8 mouse cellular contexts compared by ENCODE assay signal in genomic region chr1:175692246-175692996, GRCm38 (mm10). TPM values are rescaled to one million over a fixed set of nuclear protein-coding genes. Genes with fewer than 3 reads are reported as not detected.
A peak's percentile ranks its signal among the peaks of the same experiment; 100 is the strongest.
DNase-seq lines count a peak whose midpoint lies in the region; ATAC-seq lines count a peak whose summit lies in the region.

TSS of gene Opn3 (minus strand) at chr1:175692776.
TSS of gene Chml (minus strand) at chr1:175692901.

- peak within 1 kb of the TSS; percentile 82 for H3K27ac ChIP-seq in hindbrain, embryonic 11.5 days (ENCODE audit: low read depth, low read length)

- H3K27me3 ChIP-seq in hindbrain, embryonic 11.5 days (ENCODE audit: control insufficient read depth, insufficient read depth, low read length): no peaks in the 10 kb centered on the region

- H3K4me3 ChIP-seq in hindbrain, embryonic 11.5 days (ENCODE audit: low read depth, low read length): peak within 1 kb of the TSS; percentile 83

- no peaks in the 10 kb centered on the region for H3K9me3 ChIP-seq in hindbrain, embryonic 11.5 days (ENCODE audit: control insufficient read depth, low read length)

- ATAC-seq in hindbrain, embryonic 11.5 days (ENCODE audit: low FRiP score): peak; percentile 97

- H3K4me2 ChIP-seq in hindbrain, embryonic 11.5 days (replicated peaks; ENCODE audit: low read depth, low read length): peak within 1 kb of the TSS; percentile 75

- H3K9ac ChIP-seq in hindbrain, embryonic 11.5 days (ENCODE audit: low read depth, low read length): peak within 1 kb of the TSS; percentile 92

- under 1% methylated on average over 65 of the region's 73 CpGs for WGBS in hindbrain, embryonic 11.5 days

- H3K36me3 ChIP-seq in hindbrain, embryonic 11.5 days (ENCODE audit: control insufficient read depth, insufficient read depth, low read length): no peaks in the 10 kb centered on the region; the same call in 1 of the 2 replicates

- H3K4me1 ChIP-seq in hindbrain, embryonic 11.5 days (replicated peaks; ENCODE audit: control insufficient read depth, insufficient read depth, low read length): 0 out of 2 replicates have a peak, but pooled peaks cover 3% of the 10 kb centered on the region

- peak; percentile 100 for DNase-seq in Muller cell, postnatal 12 days (ENCODE audit: inconsistent ontology term)
- peak; percentile 98 for DNase-seq in cerebellum, adult 9-11 months
- peak; percentile 96 to 97 for DNase-seq in frontal cortex, adult 2 months (ENCODE audit: extremely low spot score in 1 of 2, low spot score in 1 of 2)
- DNase-seq in hindbrain, embryonic 11.5 days (ENCODE audit: low spot score): peak; percentile 99
- peak; percentile 97 for DNase-seq in layer of hippocampus, postnatal 10 days (ENCODE audit: low spot score in 2 of 2)
- DNase-seq in lung, postnatal 10 days: peak; percentile 99
- peak; percentile 99 for DNase-seq in ovary, postnatal 36 days (ENCODE audit: low spot score)
- DNase-seq in thymus, postnatal 25 days: peak; percentile 100

RNA-seq across cellular contexts. Expression of gene Opn3, which starts in this region (rescaled TPM):
- 6.5 and 6.8 TPM in 2 replicates for polyA plus RNA-seq in frontal cortex, adult 2 months (2012; rRNA removed)
- polyA plus RNA-seq in hindbrain, embryonic 11.5 days (2014; fragmentation: Nextera tagmentation; extraction: Ambion mirVana): 9.2 and 12.4 TPM in 2 replicates
- 1 to 10 TPM; 5.7 to 6.4 TPM for total RNA-seq in layer of hippocampus, postnatal 10 days (2021)

RNA-seq across cellular contexts. Expression of gene Chml, which starts in this region (rescaled TPM):
- 4.2 and 4.6 TPM in 2 replicates for polyA plus RNA-seq in frontal cortex, adult 2 months (2012; rRNA removed)
- polyA plus RNA-seq in hindbrain, embryonic 11.5 days (2014; fragmentation: Nextera tagmentation; extraction: Ambion mirVana): 6.4 and 6.7 TPM in 2 replicates
- total RNA-seq in layer of hippocampus, postnatal 10 days (2021): 10 to 100 TPM; 10.1 to 12.6 TPM

Comparison
In these comparisons a context has a peak if more than half of its experiments do, and no peak if none do; other contexts are left out.
1. Peak in every context shown above with its lines: DNase-seq, ATAC-seq, H3K4me3 ChIP-seq and H3K27ac ChIP-seq.